Mouse (Mus musculus) lung, postnatal 14 days (tissue): ENCODE results near the gene Luc7l3.

Source experiments
- DNase-seq: peaks from one replicate; pipeline ENCODE4 v3.0.0; 2021

Luc7l3 gene

GRCm38 (mm10) chr11:94321931-94322400 lies at the start of gene Luc7l3:
TSS of gene Luc7l3 (minus strand) at chr11:94321988.
- DNase-seq: peak; percentile 96

- no peak for DNase-seq
Observed at GRCm38 (mm10) chr11:94370809-94371208, 49.0 kb upstream of the Luc7l3 start.

GRCm38 (mm10) chr11:94369981-94370380 lies 48.2 kb upstream of the Luc7l3 start:
- DNase-seq: no peak

GRCm38 (mm10) chr11:94365340-94365739 lies 43.6 kb upstream of the Luc7l3 start:
- peak; percentile 58 for DNase-seq

- DNase-seq: no peak
Observed at GRCm38 (mm10) chr11:94363690-94364089, 41.9 kb upstream of the Luc7l3 start.

GRCm38 (mm10) chr11:94362101-94362500 lies 40.3 kb upstream of the Luc7l3 start:
- DNase-seq: no peak

GRCm38 (mm10) chr11:94361166-94361870 lies 39.5 kb upstream of the Luc7l3 start:
- DNase-seq: no peak

GRCm38 (mm10) chr11:94359168-94359567 lies 37.4 kb upstream of the Luc7l3 start:
- DNase-seq: no peak

- no peak for DNase-seq
Observed at GRCm38 (mm10) chr11:94355521-94356217, 33.9 kb upstream of the Luc7l3 start.

- no peak for DNase-seq
Observed at GRCm38 (mm10) chr11:94351094-94351493, 29.3 kb upstream of the Luc7l3 start.

GRCm38 (mm10) chr11:94350337-94350736 lies 28.5 kb upstream of the Luc7l3 start:
- DNase-seq: no peak

- DNase-seq: no peak
Observed at GRCm38 (mm10) chr11:94349839-94350238, 28.1 kb upstream of the Luc7l3 start.

GRCm38 (mm10) chr11:94347063-94347575 lies 25.3 kb upstream of the Luc7l3 start:
- DNase-seq: no peak

GRCm38 (mm10) chr11:94346611-94347010 lies 24.8 kb upstream of the Luc7l3 start:
- DNase-seq: no peak

- DNase-seq: no peak
Observed at GRCm38 (mm10) chr11:94345926-94346325, 24.1 kb upstream of the Luc7l3 start.

GRCm38 (mm10) chr11:94344470-94344869 lies 22.7 kb upstream of the Luc7l3 start:
- DNase-seq: no peak

- DNase-seq: no peak
Observed at GRCm38 (mm10) chr11:94343955-94344358, 22.2 kb upstream of the Luc7l3 start.

- DNase-seq: no peak
Observed at GRCm38 (mm10) chr11:94342114-94342905, 20.5 kb upstream of the Luc7l3 start.

- DNase-seq: peak; percentile 58
Observed at GRCm38 (mm10) chr11:94340948-94341933, 19.5 kb upstream of the Luc7l3 start.

GRCm38 (mm10) chr11:94339732-94340585 lies 18.2 kb upstream of the Luc7l3 start:
- peak; percentile 51 for DNase-seq

- DNase-seq: no peak
Observed at GRCm38 (mm10) chr11:94338347-94338746, 16.6 kb upstream of the Luc7l3 start.
